Mouse (Mus musculus) cerebellum, adult (tissue): ENCODE measurements around the gene Gm11011.
A peak's percentile ranks its signal among the peaks of the same experiment; 100 is the strongest.
"Not testable (repeated sequence)": the region's sequence is repeated elsewhere in the genome, so short reads cannot be mapped to it uniquely, and the experiment has no call there.

Source experiments
- ATAC-seq: cut with Nextera tagmentation; 2 replicates; pipeline ENCODE4 v1.9.2; 2017; ENCODE audit warnings: mild to moderate bottlenecking, moderate library complexity, mixed read lengths; ENCODE audit not compliant: insufficient number of reproducible peaks, low FRiP score, low TSS enrichment

Gene Gm11011

DNA sequence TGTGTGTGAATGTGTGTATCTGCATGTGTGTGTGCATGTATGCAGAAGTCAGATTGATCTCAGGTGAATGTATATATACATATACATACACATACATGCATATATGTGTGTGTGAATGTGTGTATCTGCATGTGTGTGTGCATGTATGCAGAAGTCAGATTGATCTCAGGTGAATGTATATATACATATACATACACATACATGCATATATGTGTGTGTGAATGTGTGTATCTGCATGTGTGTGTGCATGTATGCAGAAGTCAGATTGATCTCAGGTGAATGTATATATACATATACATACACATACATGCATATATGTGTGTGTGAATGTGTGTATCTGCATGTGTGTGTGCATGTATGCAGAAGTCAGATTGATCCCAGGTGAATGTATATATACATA lies at the start of gene Gm11011:
TSS of gene Gm11011 (minus strand) at position 101 of the 400 bp plus-strand sequence.
- not testable (repeated sequence) for ATAC-seq

DNA sequence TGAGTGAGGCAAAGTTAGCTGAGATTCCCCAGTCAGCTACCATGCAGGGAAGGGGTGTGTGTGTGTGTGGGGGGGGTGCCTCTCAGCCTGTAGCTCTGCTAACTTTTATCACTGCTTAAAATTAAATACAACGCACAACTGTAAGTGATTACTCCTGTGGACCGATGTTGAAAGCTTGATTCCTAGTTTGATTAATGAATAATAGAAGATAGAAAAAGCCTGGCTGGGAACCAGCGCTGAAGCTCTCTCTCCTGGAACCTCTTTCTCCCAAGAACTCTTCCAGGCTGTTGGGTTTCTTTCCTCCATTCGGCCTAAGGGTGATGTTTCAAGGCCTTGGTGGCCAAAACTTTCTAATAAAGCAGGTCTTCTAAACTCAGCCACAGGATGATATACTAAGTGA lies 48.9 kb upstream of the Gm11011 start:
- no peak for ATAC-seq

DNA sequence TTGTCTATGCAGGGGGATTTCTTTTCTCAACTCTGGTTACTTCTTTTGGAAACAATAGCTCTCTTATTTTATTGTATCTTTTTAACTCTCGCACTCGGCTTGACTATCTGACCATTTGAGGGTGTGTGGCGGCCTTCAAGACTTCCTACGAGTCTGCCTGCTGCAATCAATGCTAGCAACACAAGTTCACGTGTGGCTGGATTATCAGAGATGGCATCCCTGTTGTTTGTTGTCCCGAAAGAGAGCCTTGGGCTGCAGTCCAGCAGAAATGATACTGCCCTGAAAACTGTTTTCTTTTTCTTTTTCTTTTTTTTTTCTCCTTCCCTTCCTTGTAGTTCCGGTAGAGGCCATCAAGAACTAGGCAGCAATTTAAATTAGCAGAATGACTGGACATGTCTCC lies 47.9 kb upstream of the Gm11011 start:
- no peak for ATAC-seq

DNA sequence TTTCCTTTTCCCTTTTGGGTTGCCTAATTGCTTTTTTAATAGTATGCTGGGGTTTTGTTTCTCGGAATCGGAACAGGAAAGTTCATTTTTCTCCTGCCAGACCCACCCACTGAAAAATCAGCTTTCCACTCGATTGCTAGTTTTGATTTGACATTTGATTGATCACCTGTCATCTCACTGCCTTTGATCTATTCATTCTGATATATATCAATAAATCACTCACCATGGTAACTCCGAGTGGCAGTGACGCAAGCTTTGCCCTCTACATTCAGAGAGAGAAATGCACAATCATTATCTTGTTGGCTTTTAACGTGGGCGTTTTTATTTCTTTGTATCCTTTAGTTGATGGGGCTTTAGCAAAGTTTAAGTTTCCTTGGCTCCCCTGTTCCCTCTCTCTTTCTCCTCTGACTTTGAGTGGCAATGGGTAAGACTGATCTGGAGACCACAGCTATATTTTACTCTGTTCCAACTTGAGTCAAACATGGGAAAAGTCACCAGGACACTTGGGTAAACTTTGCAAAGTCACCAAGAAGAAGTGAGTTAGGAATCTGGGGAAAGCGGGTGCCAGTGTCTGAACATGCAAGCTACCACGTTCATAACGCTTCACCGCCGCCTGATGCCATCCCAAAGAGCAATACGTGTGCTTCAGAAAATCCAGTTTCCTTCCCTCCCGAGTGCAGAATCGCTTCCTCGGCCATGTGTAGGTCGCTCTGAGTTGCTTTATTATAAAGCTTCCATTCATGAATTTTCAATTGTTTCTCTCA lies 47.3 kb upstream of the Gm11011 start:
- ATAC-seq = no peak

DNA sequence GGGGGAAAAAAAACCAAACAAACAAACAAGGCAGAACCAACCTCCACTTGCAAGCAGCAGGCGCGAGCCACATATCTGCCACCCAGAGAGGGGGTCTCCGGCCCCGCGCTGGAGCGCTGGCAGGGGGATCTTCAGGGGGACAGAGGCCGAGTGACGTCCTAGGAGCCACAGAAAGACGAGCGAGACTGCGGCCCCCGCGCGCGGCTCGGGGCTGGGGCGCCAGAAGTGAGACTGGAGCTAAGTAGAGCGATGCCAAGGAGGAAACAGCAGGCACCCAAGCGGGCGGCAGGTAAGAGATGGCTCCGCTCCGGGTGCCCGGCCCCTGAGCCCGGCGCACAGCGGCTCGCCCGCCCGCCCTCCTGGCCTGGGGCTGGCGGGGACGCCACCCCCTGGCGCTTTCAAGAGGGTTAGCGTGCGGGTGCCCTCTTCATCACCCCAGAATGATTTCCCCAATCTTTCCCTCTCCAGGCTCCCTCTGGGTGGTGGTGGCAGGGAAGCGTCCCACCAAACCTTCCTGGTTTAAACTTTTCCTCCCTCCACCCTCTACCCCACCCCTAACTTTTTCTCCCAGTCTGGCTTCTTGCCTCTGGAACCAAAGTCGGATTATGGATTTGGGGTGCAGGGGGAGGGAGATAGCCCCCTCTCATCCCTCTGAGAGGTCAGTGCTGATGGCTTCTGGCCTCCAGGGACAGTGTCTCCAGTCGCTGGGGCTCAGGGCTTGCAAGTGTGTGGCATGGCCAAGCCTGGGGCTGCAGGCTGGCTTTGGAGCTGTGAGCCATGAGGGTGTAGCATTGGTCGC lies 46.1 kb upstream of the Gm11011 start:
- peak; percentile 18; the same call in 1 of the 2 replicates for ATAC-seq

DNA sequence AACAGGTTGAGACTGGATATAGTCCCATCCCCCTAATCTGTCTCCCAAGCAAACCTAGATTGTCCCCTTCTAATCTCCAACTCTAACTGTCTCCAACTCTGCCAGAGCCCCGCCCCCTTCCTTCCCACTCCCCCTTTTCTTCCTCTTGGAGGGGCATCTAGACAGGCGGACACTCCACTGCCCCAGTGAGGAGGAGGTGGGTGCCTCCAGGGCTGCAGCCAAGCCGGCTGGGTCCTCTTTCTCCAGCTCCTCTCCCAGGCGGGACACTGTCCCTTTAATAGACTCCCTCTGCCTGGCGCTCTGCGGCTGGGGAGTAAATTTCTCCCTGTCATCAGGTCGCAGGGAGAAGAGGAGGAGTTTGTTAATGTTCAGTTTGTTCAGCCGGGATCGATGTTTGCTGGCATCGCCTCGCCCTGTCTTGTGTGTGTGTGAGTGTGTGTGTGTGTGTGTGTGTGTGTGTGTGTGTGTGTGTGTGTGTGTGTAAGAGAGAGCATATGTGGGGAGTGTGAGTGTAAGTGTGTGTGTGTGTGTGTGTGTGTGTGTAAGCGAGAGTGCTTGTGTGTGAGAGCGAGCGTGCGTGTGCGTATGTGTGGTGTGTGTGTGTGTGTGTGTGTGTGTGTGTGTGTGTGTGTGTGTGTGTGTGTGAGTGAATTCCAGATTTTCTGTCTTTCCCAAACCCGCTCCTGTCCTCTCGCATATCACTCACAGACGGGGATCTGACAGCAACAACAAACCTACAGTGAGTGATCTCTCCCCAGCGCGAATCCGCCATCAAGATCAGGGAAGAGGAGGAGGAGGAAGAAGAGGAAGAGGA lies 45.0 kb upstream of the Gm11011 start, which contains the start of gene Tshz2:
TSS of gene Tshz2 (plus strand) at position 676 of the 814 bp plus-strand sequence.
- ATAC-seq = no peak

DNA sequence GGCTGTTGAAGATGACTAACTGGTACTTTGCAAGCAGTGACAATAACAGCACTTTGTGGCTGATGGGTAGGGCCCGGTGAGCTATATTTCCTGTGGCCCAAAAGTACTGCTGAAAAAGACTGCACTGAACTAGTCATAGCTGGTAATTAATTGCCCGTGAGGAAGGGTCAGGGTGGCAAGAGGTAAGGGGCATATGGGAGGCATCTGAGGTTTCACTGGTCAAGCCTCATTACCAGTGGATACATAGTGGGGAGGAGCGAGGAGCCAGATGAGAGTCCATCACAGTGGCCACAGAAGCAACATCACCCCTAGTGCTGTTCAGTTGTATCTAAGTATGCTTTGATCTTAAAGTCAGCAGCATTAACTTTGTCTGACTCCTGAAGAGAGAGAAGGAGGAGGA lies 42.5 kb upstream of the Gm11011 start:
- ATAC-seq = no peak

DNA sequence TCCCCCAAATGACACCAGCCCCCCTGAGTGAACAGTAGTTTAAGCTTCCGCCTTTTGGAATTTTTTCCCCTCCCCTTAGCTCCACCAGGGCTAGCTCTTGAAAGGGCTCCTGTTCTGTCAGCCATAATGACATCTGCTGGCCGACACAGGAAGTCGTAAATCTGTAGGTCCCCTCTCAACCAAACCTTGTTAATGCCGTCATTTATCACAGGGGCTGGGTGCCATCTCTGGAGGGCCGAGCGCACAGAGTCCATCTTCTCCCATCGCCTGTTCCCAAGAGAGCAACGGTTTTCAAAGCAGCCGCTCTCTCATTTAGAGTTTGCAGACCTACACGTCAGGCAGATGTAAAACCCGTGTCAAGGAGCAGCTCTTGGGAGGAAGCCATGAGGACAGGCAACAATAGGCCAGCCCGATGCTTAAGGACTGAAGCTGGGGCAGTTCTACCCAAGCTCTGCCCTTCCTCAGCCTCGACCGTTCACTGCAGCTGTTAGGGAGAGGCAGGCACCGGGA lies 33.7 kb upstream of the Gm11011 start:
- no peak for ATAC-seq

DNA sequence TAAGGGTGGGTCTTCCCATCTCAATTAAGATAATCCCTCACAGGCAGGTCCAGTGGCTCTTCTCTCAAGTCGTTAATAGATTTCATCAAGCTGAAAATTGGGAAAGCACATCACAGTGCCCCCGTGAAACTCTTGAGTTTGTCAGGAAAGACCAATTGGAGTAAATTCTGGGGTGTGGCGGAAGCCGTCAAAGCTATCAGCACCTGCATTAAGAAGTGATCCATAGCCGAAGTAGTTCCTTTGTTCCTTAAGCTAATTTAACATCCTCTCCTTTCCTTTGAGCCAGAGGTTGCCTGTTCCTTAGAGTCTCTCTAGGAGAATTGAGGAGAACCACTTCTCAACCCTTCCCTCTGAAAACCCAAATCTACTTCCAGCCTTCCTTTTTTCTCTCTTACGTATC lies 28.5 kb upstream of the Gm11011 start:
- no peak for ATAC-seq

DNA sequence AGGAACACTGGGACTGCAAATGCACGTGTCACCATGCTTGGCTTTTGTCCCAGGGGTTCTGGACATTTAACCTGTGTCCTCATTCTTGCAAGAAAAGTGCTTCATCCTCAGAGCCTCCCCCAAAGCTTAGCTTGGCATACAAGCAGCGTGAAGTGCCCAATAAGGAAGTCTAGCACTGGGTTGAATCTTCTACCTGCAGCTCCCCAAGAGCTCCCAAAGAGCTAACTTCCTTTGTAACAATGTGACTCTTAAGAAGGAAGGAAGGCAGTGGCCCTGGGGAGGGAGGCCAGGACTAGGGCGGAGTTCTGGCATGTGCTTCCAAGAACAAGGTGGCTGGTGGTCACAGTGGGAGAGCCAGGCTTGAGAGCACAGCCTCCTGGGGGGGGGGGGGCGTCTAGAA lies 27.1 kb upstream of the Gm11011 start:
- no peak for ATAC-seq

DNA sequence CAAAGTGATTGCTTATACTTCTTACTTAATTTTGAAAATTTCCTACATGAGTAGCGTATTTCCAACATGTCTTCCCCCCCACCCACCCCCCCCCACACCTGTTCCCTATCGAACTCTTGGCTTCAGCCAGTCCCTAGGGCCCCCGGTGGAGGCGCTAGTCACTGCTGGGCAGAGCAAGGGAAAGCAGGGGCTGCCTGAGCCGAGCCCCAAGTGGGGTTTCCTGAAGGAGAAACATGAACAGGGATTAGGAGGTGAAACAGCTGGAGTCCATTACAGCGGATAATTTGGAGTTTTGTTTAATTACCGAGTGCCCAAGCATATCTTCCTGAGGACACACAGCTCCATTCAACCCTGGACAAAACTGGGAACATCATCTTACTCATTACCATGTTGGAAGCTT lies 24.0 kb upstream of the Gm11011 start:
- no peak for ATAC-seq

DNA sequence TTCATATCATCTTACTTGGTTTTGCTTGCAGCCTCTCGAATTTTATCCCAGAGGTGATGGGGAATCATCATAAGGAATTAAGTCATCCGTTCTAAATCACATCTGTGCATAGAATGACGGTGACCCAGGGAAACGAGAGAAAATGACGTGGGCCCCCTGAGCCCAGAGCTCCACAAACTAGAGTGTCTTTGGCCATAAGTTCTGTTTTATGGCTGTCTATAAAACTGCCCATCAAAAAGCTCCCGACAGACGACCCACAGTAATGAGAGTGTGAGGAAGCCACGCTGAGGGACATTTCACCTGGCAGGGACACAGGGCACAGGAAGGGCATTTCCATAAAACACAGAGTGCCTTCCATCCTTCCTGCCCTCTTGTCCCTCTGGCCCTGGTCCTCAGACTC lies 23.3 kb upstream of the Gm11011 start:
- no peak for ATAC-seq

DNA sequence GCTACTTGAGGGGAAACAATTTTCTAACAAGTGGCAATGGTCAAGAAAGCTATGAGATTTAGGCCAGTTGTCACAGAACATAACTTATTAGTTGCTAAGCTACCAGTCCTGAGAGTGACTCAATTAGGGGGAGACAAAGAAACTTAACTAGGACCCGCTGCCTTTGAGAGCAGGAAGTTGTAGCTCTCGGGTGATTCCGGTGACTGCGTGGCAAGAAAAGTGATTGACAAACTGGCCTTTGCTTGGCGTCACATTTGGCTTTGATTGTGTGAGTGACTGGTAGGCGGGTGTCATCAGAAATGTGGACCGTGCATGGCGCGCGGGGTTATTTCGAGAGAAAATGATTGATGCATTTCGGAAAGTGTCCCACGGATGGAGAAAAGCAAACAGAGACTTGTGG lies 22.4 kb upstream of the Gm11011 start:
- no peak for ATAC-seq

DNA sequence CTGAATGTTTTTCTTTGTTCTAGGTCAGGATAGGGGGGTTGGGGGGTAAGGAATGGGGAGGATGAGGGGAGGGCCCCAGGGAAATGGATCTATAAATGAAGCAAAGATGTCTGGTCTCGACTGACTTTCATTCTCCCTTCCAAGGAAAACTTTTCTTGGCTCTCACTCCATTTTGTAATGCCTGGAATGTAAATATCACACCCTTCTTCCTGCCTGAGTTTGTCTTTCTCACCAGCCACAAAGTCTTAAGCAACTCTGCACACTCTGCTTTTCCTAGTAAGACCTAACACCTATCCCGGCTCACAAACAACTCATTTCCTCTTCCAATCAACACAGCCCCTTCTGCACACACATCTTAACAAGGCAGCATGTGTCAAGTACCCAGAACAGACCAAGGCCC lies 20.2 kb upstream of the Gm11011 start:
- no peak for ATAC-seq

DNA sequence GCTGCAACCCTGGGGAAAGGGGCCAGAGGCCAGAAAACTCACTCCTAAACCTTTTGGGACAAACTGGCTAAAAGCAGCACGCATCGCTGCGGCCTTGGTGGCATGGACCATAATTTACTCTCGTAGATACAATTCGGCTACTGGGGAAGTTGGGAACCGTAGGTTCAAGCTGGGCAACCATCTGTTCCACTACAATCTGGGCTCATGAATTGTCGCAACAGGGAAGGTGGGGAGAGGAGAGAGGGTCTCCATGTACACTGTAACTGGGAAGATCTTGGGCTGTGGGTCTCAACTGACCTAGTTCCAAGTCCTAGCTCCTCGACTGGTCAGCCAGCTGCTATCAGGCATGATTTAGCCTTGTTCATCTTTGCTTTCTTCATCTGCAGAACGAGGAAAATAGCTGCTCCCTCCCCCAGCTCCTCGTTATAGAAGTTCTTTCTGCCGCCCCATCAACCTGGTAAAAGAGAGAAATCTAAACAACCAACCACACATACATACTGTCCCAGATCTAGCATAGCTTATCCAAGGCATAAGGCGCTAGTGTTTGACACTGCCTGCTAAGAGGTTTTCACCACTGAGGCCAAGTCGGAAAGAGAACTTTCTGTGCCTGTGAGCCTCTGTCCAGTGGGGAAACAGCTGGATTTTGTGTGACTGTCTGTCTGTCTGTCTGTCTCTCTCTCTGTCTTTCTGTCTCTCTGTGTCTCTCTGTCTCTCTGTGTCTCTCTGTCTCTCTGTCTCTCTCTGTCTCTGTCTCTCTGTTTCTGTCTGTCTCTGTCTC lies 19.5 kb upstream of the Gm11011 start:
- ATAC-seq = no peak

DNA sequence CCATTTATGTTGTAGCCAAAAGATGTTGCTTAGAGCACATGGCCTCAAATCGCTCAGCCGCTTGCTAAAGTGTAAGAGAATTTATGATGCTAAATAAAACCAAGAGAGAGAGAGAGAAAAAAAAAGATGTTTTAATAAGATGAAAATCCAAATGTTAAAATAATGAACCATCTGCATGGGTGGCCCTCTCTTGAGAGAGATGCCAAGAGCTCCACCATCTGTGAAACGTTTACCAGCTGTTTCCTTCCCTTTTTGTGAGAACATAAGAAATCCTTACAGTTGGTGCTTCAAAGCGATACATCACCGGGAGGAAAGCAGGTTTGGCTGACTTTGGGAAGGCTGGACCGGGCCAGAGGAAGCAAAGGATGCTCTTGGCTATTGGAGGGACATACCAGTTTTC lies 12.6 kb upstream of the Gm11011 start:
- ATAC-seq = no peak

DNA sequence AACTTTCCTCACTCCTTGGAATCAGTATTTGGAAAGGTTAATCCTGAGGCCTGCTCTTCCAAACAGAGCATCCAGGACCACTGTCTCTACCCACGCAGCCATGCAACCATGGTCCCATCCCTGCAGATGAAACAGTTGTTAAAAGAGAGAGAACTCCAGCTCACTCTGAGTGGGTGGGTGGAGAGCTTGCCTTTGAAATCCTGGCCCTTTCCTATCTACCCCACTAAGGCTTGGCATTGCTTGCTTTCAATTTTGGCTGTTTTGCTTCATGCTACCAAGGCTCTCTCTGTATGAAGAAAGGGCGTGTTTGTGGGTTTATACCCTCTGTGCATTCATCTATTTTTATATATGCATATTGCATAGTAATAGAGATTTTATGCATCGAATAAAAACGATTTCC lies 12.0 kb upstream of the Gm11011 start:
- ATAC-seq = no peak

DNA sequence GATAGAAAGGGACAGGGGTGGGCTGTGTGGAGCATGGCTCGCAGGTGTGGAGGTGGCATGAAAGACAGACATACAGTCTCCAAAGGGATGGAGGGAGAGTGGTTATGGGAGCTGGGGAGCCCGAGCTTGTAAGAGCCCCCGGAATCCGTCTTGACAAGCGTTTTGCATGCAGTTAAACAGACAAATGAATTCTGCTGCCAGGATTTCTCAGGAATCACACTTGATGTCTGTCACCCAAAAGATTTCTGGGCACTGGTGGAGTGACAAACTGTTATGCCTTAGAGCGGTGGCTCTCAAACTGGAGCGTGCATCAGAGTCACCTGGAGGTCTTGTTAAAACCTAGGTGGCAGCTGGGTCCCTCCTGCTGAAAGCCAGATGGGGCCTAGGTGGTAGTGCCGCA lies 10.4 kb upstream of the Gm11011 start:
- no peak for ATAC-seq

DNA sequence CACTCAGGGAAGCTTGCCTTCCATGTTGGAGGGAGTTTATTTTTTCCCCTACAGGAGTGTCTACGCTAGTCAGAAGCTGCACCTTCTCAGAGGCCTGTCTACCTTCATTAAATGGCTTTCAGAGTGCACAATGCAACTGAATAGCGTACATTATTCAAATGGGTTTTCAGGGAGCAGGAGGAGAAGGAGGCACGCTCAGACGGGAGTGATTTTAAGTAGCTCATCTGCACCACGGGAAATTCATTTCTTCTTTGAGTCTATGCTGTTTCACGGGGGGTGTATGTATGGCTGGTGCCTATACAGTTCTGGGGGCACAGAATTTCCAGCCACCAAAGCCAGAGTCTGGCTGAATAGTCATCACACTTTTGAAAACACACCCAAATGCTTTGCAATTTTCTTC lies 9.8 kb upstream of the Gm11011 start:
- ATAC-seq = no peak

DNA sequence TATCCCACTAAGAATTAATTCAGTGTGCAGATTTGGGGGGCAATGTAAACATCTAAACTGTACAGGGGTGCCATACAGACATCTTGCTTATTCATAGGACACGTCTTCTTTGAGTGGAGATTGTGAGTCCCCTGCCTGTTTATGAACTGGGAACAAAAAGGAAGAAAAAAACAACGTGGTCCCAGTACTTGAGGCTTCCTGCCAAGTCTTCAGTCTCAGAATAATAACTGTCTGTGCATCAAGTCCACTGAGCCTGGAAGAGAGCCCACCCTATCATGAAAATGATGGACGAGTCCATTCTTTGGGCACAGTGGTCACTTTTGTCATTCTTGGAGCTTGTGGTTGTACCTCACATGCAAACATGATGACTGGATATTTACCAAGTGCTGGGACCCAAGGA lies 6.2 kb upstream of the Gm11011 start:
- no peak for ATAC-seq
